Mouse (Mus musculus) B cell, adult 67 days (primary cell): ENCODE data around the gene Napepld. TPM values are rescaled to one million over a fixed set of nuclear protein-coding genes. Genes with fewer than 3 reads are reported as not detected.

Experiments used
- total RNA-seq, 2 experiments: library from RNA; stranded (reverse); gene quantifications; 4 replicates each; pipeline ENCODE4 v1.2.4; 2023

The Napepld gene
- total RNA-seq: 1 to 10 TPM; 2.3 to 3.1 TPM

DNA sequence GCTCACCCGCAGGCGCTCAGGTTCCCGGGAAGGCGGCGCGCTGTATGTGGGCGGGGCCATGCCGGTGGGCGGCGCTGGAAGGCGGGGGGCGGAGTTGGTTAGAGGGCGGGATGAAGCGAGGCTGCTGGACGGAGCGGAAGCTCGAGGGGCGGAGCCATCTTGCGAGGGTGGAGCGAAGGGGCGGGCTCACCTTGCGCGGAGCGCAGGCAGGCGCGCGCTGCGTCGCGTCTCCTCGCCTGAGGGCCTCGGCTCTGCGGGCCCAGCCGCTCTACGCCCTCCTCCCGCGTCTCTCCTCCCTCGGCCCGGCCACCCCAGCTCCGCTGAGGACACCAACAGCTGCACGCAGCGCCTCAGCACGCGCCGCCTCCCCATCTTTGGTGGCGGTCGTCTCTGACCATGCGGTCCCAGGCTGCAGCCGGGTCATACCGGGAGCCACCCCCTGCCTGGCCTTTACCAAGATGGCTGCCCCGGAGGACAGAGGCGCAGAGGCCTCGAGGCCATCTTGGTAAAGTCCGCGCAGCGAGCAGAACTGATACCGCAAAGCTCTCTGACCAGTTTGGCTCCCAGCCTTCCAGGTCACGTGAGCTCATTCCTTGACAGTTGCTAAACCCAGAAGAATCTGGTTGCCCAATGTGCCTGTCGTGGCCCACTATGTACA, at the start of gene Napepld:
Gene Napepld (minus strand): TSS at position 46 of the 658 bp plus-strand sequence.

DNA sequence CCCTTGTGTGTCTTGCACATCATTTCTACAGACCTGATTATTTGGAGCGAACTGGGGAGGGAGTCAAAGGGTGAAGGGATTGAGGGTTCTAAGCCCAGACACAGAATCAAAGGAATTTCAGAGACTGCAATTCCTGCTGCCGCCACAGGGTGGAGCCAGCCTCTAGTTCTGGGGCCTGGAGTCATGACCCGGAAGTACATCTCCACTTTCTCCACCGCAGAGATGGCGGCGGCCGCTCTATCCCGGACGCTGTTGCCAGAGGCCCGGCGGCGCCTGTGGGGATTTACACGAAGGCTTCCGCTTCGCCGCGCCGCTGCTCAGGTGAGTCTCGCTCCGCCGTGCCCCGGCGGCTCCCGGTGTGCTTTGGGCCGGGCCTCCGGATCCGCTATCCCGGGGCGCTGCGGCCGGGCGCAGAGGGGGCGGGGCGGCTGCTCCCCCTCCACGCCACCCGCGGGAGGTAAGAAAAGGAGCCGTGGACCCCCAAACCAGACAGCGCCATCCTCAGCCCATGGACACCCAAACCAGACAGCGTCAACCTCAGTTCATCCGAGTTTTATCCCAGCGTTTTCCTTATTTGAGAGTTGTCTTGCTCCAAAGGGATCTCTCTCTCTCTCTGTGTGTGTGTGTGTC, 35.9 kb upstream of the Napepld start, which contains the start of gene Pmpcb:
Gene Pmpcb (plus strand): TSS at position 186 of the 630 bp plus-strand sequence.

GRCm38 (mm10) chr5:21645439-21646132, 55.6 kb downstream of the Napepld start, which contains the start of the genes Fbxl13 and Armc10:
Gene Fbxl13 (minus strand): TSS chr5:21645634.
Gene Armc10 (plus strand): TSS chr5:21645813.

Other genes with a start within 250 kb of the Napepld start
- gene Lrrc17, start 157.8 kb downstream of the Napepld start, total RNA-seq: not detected
- gene Fbxl13, start 55.8 kb downstream of the Napepld start, total RNA-seq: not detected
- gene Armc10, start 55.6 kb downstream of the Napepld start, total RNA-seq: 10 to 100 TPM; 39.9 to 40.3 TPM
- gene Pmpcb, start 35.7 kb upstream of the Napepld start, total RNA-seq: 10 to 100 TPM; 91.1 to 92.8 TPM
- 10 to 100 TPM; 61.7 to 69.6 TPM for gene Dnajc2, start 83.9 kb upstream of the Napepld start, total RNA-seq
- gene Psmc2, start 83.9 kb upstream of the Napepld start, total RNA-seq: 10 to 100 TPM; 72.5 to 74.1 TPM
- gene Slc26a5, start 164.2 kb upstream of the Napepld start, total RNA-seq: not detected